Mouse (Mus musculus) kidney, adult 2 months (tissue): Measurements from ENCODE around the gene Ccl11.

ENCODE experiments used
- CTCF ChIP-seq: fragments of 200-500 bp; conservative IDR thresholded peaks from 2 replicates; pipeline ENCODE4 v1.5.1; 2011; ENCODE audit warnings: low read depth, mild to moderate bottlenecking, control low read depth, low read length, moderate library complexity, mixed read lengths; ENCODE audit not compliant: insufficient read depth, insufficient read length
- POLR2A ChIP-seq: fragments of 200-500 bp; IDR thresholded peaks from one replicate; pipeline ENCODE4 v1.6.1; 2011; ENCODE audit warnings: low read depth, low read length, control low read depth

GRCm38 (mm10) chr11:82010115-82010514, 47.5 kb upstream of the Ccl11 start:
- TF ChIP-seq POLR2A: no peak
- TF ChIP-seq CTCF: no peak
